Mouse (Mus musculus): ENCODE measurements around the gene Hk1. TPM values are rescaled to one million over a fixed set of nuclear protein-coding genes. Genes with fewer than 3 reads are reported as not detected.

Hk1 gene
- polyA plus RNA-seq, 1 experiment from 2014 or later = 62.6 TPM

DNA sequence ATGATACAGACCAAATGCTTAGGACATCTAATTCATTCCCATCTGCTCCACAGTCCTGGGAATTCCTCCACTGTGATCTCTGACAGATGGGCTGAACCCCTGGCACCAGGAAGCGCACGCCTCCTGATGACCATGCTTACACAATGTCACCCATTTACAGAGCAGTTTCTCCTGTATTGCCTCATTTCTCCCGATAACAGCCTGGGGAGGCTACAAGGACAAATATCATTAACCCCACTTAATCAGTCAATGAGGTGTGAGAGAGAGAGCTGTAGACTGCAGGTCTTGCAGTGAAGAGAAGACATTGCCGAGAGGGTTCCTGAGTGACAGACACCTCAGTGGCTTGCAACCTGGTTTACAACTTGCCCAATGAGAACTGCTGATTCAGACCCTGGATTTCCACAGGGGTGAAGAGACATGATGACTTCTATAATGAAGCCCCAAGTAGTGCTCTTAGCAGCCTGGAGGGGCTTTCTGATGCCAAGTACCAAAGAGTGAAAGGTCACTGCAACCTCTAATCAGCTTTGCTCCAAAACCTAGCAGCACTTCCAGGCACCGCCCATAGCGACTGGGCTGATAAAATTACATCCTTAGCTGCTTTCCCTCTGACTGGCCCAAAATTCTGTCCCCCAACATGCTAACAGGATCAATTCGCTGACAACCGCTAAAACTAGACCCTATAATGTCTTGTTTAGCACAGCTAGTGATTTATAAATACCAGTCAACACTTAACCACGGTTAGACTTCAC, 35.5 kb downstream of the Hk1 start:
- Histone ChIP-seq H3K27ac (no peak overlapping the region), H3K9me3 (replicated peaks; ENCODE audit: low read length) (no peaks in the 10 kb centered on the region), H3K36me3 (ENCODE audit: insufficient read depth, low read length) (no peaks in the 10 kb centered on the region), H3K4me1 (replicated peaks; ENCODE audit: insufficient read depth, low read length) (peaks cover 9% of the 10 kb centered on the region; the same call in 1 of the 2 replicates), H3K4me2 (ENCODE audit: low read length) (no peak overlapping the region), H3K4me3 (replicated peaks; ENCODE audit: low read depth, low read length) (no peak overlapping the region), H3K9ac (ENCODE audit: low read depth, low read length) (no peak overlapping the region), H3K27me3 (ENCODE audit: insufficient read depth, low read length) (no peaks in the 10 kb centered on the region)
- 64% methylated on average over 9 of the region's 9 CpGs for WGBS
- DNase-seq (ENCODE audit: low spot score) = no peak
- no peak for ATAC-seq (replicated peaks; ENCODE audit: low FRiP score, low read depth)
- no peak for TF ChIP-seq CTCF (IDR thresholded peaks at IDR 0.05; ENCODE audit: low read depth)

DNA sequence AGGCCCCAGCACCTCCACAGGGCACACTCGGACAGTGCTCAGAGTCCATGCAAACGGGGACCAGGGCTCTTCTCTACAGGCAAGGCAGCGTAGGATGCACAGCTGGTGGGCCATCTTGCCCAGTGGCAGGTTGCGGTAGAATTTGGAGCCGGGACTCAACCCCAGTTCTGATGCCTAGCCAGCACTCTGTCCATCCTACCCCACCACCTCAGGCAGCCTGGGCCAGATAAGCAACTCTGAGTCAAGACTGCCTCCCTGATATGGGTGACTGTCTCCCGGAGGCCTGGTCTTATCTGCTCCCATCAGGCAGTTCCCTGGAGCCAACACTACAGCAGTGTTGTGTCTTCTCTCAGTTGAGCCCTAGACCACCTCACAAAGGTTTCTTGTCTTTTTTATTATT, 37.2 kb downstream of the Hk1 start:
- Histone ChIP-seq H3K9me3 (replicated peaks; ENCODE audit: low read length) (no peaks in the 10 kb centered on the region), H3K4me2 (ENCODE audit: low read length) (no peak overlapping the region), H3K4me1 (replicated peaks; ENCODE audit: insufficient read depth, low read length) (peaks cover 22% of the 10 kb centered on the region), H3K9ac (ENCODE audit: low read depth, low read length) (no peak overlapping the region), H3K36me3 (ENCODE audit: insufficient read depth, low read length) (no peaks in the 10 kb centered on the region), H3K4me3 (replicated peaks; ENCODE audit: low read depth, low read length) (no peak overlapping the region), H3K27ac (no peak overlapping the region), H3K27me3 (ENCODE audit: insufficient read depth, low read length) (no peaks in the 10 kb centered on the region)
- ATAC-seq (replicated peaks; ENCODE audit: low FRiP score, low read depth) (no peak), DNase-seq (ENCODE audit: low spot score) (no peak)
- WGBS = 91% methylated on average over 6 of the region's 6 CpGs
- no peak for TF ChIP-seq CTCF (IDR thresholded peaks at IDR 0.05; ENCODE audit: low read depth)

DNA sequence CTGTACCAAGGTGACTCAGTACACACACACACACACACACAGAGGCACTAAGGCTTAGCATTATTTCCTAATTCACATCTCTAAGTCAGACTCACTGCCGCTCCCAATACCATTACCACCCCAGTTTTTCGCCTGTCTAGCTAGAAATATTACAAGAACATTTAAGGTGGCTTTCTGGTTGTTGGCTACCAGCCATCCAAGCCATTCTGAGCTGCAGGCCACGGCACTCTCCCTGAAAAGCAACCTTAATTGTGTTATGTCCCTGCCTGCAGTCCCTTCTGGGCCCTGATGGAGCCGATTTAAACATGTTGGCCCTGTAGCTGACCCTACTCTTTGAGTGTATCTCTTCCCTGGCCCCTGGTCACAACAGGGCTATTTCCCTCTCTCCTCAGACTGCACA, 37.8 kb downstream of the Hk1 start:
- H3K4me1 ChIP-seq (replicated peaks; ENCODE audit: insufficient read depth, low read length) = peaks cover 24% of the 10 kb centered on the region
- no peaks in the 10 kb centered on the region for H3K9me3 ChIP-seq (replicated peaks; ENCODE audit: low read length)
- WGBS = 88% methylated on average over 4 of the region's 4 CpGs
- no peak overlapping the region for H3K4me3 ChIP-seq (replicated peaks; ENCODE audit: low read depth, low read length)
- no peak for TF ChIP-seq CTCF (IDR thresholded peaks at IDR 0.05; ENCODE audit: low read depth)
- no peak overlapping the region for H3K4me2 ChIP-seq (ENCODE audit: low read length)
- no peaks in the 10 kb centered on the region for H3K27me3 ChIP-seq (ENCODE audit: insufficient read depth, low read length)
- ATAC-seq (replicated peaks; ENCODE audit: low FRiP score, low read depth) = no peak
- no peak overlapping the region for H3K9ac ChIP-seq (ENCODE audit: low read depth, low read length)
- no peaks in the 10 kb centered on the region for H3K36me3 ChIP-seq (ENCODE audit: insufficient read depth, low read length)
- no peak for DNase-seq (ENCODE audit: low spot score)
- H3K27ac ChIP-seq = no peak overlapping the region

DNA sequence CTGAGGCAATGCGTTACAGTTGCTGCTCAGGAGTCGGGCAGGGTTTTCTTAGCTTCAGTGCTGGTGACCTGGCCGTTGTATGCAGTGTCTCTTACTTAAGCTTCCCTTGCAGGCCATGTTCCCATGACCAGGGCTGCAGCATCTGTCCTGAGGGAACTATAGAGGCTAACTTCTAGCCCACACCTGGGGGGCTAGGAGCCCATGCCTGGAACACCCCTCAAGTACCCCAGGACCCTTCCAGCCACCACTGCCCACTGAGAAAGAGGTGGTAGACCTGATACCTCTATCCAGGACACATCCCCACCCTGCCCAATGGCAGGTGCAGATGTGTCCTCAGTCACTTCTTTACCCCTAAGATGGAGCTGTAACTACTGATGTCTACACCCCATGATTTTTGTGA, 38.7 kb downstream of the Hk1 start:
- H3K27me3 ChIP-seq (ENCODE audit: insufficient read depth, low read length) = no peaks in the 10 kb centered on the region
- peaks cover 31% of the 10 kb centered on the region for H3K4me1 ChIP-seq (replicated peaks; ENCODE audit: insufficient read depth, low read length)
- no peaks in the 10 kb centered on the region for H3K9me3 ChIP-seq (replicated peaks; ENCODE audit: low read length)
- H3K27ac ChIP-seq = peak overlapping the region; percentile 87
- WGBS = 10% methylated on average over 3 of the region's 3 CpGs
- no peaks in the 10 kb centered on the region for H3K36me3 ChIP-seq (ENCODE audit: insufficient read depth, low read length)
- ATAC-seq (replicated peaks; ENCODE audit: low FRiP score, low read depth) (no peak), DNase-seq (ENCODE audit: low spot score) (no peak)
- TF ChIP-seq CTCF (IDR thresholded peaks at IDR 0.05; ENCODE audit: low read depth) = no peak
- peak overlapping the region; percentile 89 for H3K4me2 ChIP-seq (ENCODE audit: low read length)
- peak overlapping the region; percentile 75 for H3K4me3 ChIP-seq (replicated peaks; ENCODE audit: low read depth, low read length)
- peak overlapping the region; percentile 74 for H3K9ac ChIP-seq (ENCODE audit: low read depth, low read length)

DNA sequence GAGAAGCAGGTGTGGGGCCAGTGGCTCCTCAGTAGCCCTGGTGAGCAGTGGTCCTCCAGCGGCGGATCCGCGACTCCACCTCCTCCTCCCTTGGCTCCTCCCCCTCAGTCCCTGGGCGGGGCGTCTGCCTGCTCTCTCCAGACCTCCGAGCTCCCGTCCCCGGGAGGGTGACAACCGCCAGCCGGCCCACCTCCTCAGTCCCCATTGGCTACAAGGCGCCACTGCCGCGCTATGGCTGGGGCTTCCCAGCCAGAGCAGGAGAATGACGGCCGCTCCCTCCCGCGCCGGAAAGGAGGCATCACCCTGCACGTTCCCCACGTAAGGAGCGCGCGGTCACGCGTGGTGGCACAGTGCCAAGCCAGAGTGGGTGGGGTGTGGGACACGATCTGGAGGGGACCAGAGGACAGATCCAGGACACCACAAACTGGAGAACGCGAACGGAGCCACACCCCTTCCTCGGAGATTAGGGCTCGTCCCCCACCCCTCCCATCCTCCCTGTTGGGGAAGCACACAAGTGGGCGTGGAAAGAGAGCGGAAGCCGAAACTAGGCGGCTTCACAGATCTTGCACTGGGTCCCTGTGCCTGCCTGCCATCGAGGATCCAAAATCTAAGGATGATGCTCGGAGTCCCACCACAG, 39.5 kb downstream of the Hk1 start:
- 0% methylated on average over 38 of the region's 38 CpGs for WGBS
- ATAC-seq (replicated peaks; ENCODE audit: low FRiP score, low read depth) = peak; percentile 98
- DNase-seq (ENCODE audit: low spot score) = peak; percentile 99
- peak; percentile 17; the same call in 1 of the 2 replicates for TF ChIP-seq CTCF (IDR thresholded peaks at IDR 0.05; ENCODE audit: low read depth)
- peak overlapping the region; percentile 75 for H3K4me3 ChIP-seq (replicated peaks; ENCODE audit: low read depth, low read length)
- H3K36me3 ChIP-seq (ENCODE audit: insufficient read depth, low read length) = no peaks in the 10 kb centered on the region
- H3K4me2 ChIP-seq (ENCODE audit: low read length) = peak overlapping the region; percentile 89
- H3K27ac ChIP-seq = peak overlapping the region; percentile 87
- H3K27me3 ChIP-seq (ENCODE audit: insufficient read depth, low read length) = no peaks in the 10 kb centered on the region
- peak overlapping the region; percentile 74 for H3K9ac ChIP-seq (ENCODE audit: low read depth, low read length)
- H3K9me3 ChIP-seq (replicated peaks; ENCODE audit: low read length) = no peaks in the 10 kb centered on the region
- H3K4me1 ChIP-seq (replicated peaks; ENCODE audit: insufficient read depth, low read length) = peaks cover 35% of the 10 kb centered on the region

DNA sequence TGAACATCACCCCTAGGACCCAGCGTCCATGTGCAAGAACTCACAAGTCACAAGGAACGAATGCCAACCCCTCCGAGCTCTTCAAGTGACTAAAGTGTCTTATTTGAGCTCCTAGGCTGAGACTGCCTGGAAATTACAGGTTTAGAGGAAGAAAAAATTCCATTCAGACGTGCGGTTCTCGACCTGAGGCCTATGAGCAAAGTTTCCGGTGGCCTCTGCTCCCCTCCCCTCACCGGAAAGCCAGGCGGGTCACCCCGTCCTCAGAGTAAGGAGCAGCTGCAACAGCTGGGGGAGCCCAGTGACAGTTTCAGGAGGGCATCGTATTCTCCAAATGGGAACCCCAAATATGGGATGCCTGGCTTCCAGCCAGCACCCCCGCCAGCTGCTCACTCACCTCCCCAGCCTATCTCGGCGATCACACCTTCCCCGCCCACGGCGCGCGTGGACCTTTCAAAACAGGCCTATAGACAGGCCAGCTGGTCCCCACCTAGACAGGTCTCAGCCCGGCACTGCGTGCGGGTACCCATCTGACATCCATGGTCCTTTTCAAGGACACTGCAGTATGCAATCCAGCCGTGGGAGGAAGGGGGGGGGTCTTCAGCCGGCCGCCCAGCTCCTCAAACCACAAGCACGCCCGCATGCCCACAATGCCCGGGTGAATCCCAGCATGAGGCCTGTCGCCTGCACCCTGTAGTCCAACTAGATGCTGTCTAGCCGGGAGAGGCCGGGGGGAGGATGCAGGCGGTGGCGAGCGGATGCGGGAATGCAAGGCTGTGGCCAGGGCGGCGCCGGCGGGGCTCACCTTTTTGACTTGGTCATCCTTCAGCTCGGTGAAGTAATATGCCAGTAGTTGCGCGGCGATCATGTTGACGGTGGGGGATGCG, 40.3 kb downstream of the Hk1 start:
- Histone ChIP-seq H3K36me3 (ENCODE audit: insufficient read depth, low read length) (no peaks in the 10 kb centered on the region), H3K27me3 (ENCODE audit: insufficient read depth, low read length) (no peaks in the 10 kb centered on the region), H3K27ac (peak overlapping the region; percentile 87), H3K9ac (ENCODE audit: low read depth, low read length) (peak overlapping the region; percentile 74), H3K4me1 (replicated peaks; ENCODE audit: insufficient read depth, low read length) (peaks cover 37% of the 10 kb centered on the region), H3K4me2 (ENCODE audit: low read length) (peak overlapping the region; percentile 89), H3K9me3 (replicated peaks; ENCODE audit: low read length) (no peaks in the 10 kb centered on the region), H3K4me3 (replicated peaks; ENCODE audit: low read depth, low read length) (peak overlapping the region; percentile 75)
- ATAC-seq (replicated peaks; ENCODE audit: low FRiP score, low read depth) = peak; percentile 53
- TF ChIP-seq CTCF (IDR thresholded peaks at IDR 0.05; ENCODE audit: low read depth) = no peak
- peak; percentile 51 for DNase-seq (ENCODE audit: low spot score)
- 1% methylated on average over 45 of the region's 45 CpGs for WGBS
